Mouse (Mus musculus) CD4-positive, CD25-positive, alpha-beta regulatory T cell, adult 2 months (primary cell): ENCODE results near the gene Rbms3.

Experiments used
- DNase-seq: peaks from one replicate; pipeline ENCODE4 v3.0.0-alpha.2; 2012; ENCODE audit warnings: low read depth, low spot score

Gene Rbms3

GRCm38 (mm10) chr9:116977428-116977827 is 652.3 kb downstream of the Rbms3 start:
- no peak for DNase-seq

GRCm38 (mm10) chr9:116976575-116977408 is 652.9 kb downstream of the Rbms3 start:
- DNase-seq: no peak

GRCm38 (mm10) chr9:116975269-116975668 is 654.4 kb downstream of the Rbms3 start:
- DNase-seq: no peak

- DNase-seq: no peak
Observed at GRCm38 (mm10) chr9:116974134-116974533, 655.6 kb downstream of the Rbms3 start.

GRCm38 (mm10) chr9:116973594-116973993 is 656.1 kb downstream of the Rbms3 start:
- no peak for DNase-seq

- no peak for DNase-seq
Observed at GRCm38 (mm10) chr9:116967317-116967716, 662.4 kb downstream of the Rbms3 start.

GRCm38 (mm10) chr9:116965691-116966090 is 664.0 kb downstream of the Rbms3 start:
- no peak for DNase-seq

GRCm38 (mm10) chr9:116956156-116956555 is 673.6 kb downstream of the Rbms3 start:
- no peak for DNase-seq

GRCm38 (mm10) chr9:116948211-116948610 is 681.5 kb downstream of the Rbms3 start:
- DNase-seq: no peak

- no peak for DNase-seq
Observed at GRCm38 (mm10) chr9:116947369-116947768, 682.3 kb downstream of the Rbms3 start.

GRCm38 (mm10) chr9:116946787-116947186 is 682.9 kb downstream of the Rbms3 start:
- DNase-seq: no peak

GRCm38 (mm10) chr9:116945689-116946088 is 684.0 kb downstream of the Rbms3 start:
- no peak for DNase-seq

- DNase-seq: no peak
Observed at GRCm38 (mm10) chr9:116943902-116944301, 685.8 kb downstream of the Rbms3 start.

GRCm38 (mm10) chr9:116941116-116941515 is 688.6 kb downstream of the Rbms3 start:
- no peak for DNase-seq

- DNase-seq: no peak
Observed at GRCm38 (mm10) chr9:116940693-116941092, 689.0 kb downstream of the Rbms3 start.

GRCm38 (mm10) chr9:116928338-116928737 is 701.4 kb downstream of the Rbms3 start:
- no peak for DNase-seq

GRCm38 (mm10) chr9:116923151-116923550 is 706.6 kb downstream of the Rbms3 start:
- no peak for DNase-seq

GRCm38 (mm10) chr9:116922561-116922960 is 707.2 kb downstream of the Rbms3 start:
- no peak for DNase-seq

GRCm38 (mm10) chr9:116919441-116920019 is 710.2 kb downstream of the Rbms3 start:
- no peak for DNase-seq

- no peak for DNase-seq
Observed at GRCm38 (mm10) chr9:116912493-116912847, 717.2 kb downstream of the Rbms3 start.

- no peak for DNase-seq
Observed at GRCm38 (mm10) chr9:116911781-116912492, 717.8 kb downstream of the Rbms3 start.

- DNase-seq: no peak
Observed at GRCm38 (mm10) chr9:116909511-116909910, 720.2 kb downstream of the Rbms3 start.

- no peak for DNase-seq
Observed at GRCm38 (mm10) chr9:116906955-116907354, 722.8 kb downstream of the Rbms3 start.
